Mouse (Mus musculus): ENCODE measurements around the gene Vtcn1. TPM values are rescaled to one million over a fixed set of nuclear protein-coding genes. Genes with fewer than 3 reads are reported as not detected.

The Vtcn1 gene
- polyA plus RNA-seq, 1 experiment from 2014 or later: not detected

DNA sequence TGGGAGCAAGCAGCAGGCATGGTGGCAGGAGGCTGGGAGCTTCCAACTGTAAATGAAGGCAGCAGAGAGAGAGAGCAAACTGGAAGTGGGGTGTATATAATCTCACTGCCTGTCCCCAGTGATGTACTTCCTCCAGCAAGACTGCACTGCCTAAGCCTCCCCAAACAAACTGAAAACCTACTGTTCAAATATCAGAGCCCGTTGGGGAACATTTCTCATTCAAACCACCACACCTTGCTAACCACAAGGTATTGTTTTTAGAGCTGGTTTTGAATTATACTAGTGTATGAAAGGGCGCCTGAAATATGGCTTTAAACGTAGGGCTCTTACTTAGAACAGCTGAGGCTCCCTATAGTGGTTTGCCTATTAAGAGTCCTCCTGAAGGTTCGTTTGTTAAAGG is 6.5 kb upstream of the Vtcn1 start:
- Histone ChIP-seq H3K36me3 (ENCODE audit: inconsistent target) (no peaks in the 10 kb centered on the region), H3K4me3 (ENCODE audit: inconsistent target) (no peak overlapping the region), H3K27ac (no peak overlapping the region), H3K79me2 (ENCODE audit: inconsistent target) (no peaks in the 10 kb centered on the region)
- WGBS (ENCODE audit: missing documents): 53% methylated on average over 4 of the region's 4 CpGs

DNA sequence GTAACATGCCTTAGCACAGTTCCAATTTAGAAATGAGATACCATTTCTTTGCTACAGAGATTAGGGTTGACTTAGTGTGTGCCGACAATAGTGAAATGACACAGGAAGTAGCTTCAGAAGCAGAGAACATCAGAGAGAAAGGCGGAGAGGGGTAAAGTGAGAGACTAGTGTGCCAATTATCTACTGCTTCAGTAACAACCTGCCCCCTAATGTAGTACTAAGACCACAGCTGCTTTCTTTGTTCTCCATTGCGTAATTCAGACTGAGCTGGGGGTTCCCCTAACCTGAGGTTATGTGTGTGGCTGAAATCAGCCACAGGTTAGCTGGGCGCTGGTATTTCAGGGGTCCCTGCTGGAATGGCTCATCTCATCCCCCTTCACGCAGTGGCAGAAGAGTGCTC is 5.7 kb upstream of the Vtcn1 start:
- 51% methylated on average over 5 of the region's 5 CpGs for WGBS (ENCODE audit: missing documents)
- Histone ChIP-seq H3K27ac (no peak overlapping the region), H3K79me2 (ENCODE audit: inconsistent target) (no peaks in the 10 kb centered on the region), H3K4me3 (ENCODE audit: inconsistent target) (no peak overlapping the region), H3K36me3 (ENCODE audit: inconsistent target) (no peaks in the 10 kb centered on the region)

- 54% methylated on average over 2 of the region's 2 CpGs for WGBS (ENCODE audit: missing documents)
- no peak overlapping the region for H3K4me3 ChIP-seq (ENCODE audit: inconsistent target)
- no peak overlapping the region for H3K27ac ChIP-seq
- no peaks in the 10 kb centered on the region for H3K79me2 ChIP-seq (ENCODE audit: inconsistent target)
- no peaks in the 10 kb centered on the region for H3K36me3 ChIP-seq (ENCODE audit: inconsistent target)
Observed at GRCm38 (mm10) chr3:100820852-100821251, 4.4 kb upstream of the Vtcn1 start.

GRCm38 (mm10) chr3:100821276-100821675 is 4.0 kb upstream of the Vtcn1 start:
- 59% methylated on average over 2 of the region's 2 CpGs for WGBS (ENCODE audit: missing documents)
- H3K4me3 ChIP-seq (ENCODE audit: inconsistent target): no peak overlapping the region
- no peaks in the 10 kb centered on the region for H3K79me2 ChIP-seq (ENCODE audit: inconsistent target)
- H3K36me3 ChIP-seq (ENCODE audit: inconsistent target): no peaks in the 10 kb centered on the region
- no peak overlapping the region for H3K27ac ChIP-seq

DNA sequence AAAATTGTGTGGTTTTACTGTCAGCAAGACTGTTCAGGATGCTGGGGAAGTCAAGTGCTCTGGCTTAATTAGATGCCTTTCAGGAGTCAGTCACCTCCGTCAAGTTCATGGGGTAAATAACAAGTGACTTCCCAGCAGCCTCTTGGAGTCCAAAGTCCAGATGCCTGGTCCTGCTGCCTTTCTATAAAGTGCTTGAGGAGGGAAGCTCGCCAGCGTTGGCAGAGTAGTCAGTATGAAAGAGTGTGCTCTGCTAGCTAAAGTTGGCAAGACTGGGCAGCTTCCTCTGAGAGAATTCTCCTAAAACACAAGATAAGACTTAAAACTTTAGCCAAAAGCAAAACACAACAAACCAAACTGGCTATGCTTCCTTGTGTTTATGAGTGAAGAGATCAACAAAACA is 18.5 kb downstream of the Vtcn1 start:
- H3K27ac ChIP-seq: no peak overlapping the region
- WGBS (ENCODE audit: missing documents): 90% methylated on average over 3 of the region's 3 CpGs

DNA sequence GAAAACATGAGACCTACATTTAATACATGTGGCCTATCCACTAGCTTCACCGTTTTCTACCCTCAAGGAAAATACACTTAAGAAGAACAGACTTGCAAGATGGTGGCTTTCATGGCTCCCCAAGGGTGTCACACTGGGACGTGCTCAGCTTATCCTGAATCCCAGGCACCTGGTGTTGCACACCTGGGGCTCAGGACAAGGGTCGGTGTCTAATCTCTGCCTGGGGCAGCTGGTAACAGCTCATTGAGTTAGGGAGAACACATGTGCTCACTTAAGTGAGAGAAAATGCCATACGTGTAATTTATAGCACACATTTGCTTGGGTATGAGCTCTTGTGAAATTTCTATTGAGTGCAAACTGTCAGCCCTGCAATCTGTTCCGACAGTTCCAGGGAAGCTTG is 19.1 kb downstream of the Vtcn1 start:
- no peaks in the 10 kb centered on the region for H3K79me2 ChIP-seq (ENCODE audit: inconsistent target)
- no peaks in the 10 kb centered on the region for H3K36me3 ChIP-seq (ENCODE audit: inconsistent target)
- H3K27ac ChIP-seq: no peak overlapping the region
- no peak overlapping the region for H3K4me3 ChIP-seq (ENCODE audit: inconsistent target)
- WGBS (ENCODE audit: missing documents): 90% methylated on average over 5 of the region's 5 CpGs

More for the DNA sequence above, 18.5 kb downstream of the Vtcn1 start:
- Histone ChIP-seq H3K36me3 (ENCODE audit: inconsistent target) (no peaks in the 10 kb centered on the region), H3K4me3 (ENCODE audit: inconsistent target) (no peak overlapping the region), H3K79me2 (ENCODE audit: inconsistent target) (no peaks in the 10 kb centered on the region)

DNA sequence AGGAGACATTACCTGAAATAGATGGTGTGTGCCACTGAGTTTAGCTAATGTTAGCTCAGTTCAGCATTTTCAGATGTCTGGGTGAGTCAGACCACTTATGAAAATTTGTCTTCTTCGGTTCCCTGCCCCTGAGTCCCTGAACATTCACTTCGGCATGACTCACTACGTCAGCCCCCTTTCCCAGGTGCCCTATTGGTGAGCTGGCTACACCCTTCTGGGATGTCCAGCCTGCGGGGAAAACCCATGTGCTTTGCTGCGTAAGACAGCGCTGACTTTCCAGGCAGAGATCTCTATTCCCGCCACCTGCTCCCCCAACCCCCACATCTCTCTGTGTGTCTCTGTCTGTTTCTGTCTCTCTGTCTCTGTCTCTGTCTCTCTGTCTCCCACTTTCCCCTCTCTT is 23.1 kb downstream of the Vtcn1 start:
- no peak overlapping the region for H3K27ac ChIP-seq
- H3K36me3 ChIP-seq (ENCODE audit: inconsistent target): no peaks in the 10 kb centered on the region
- 96% methylated on average over 7 of the region's 7 CpGs for WGBS (ENCODE audit: missing documents)
- no peak overlapping the region for H3K4me3 ChIP-seq (ENCODE audit: inconsistent target)
- H3K79me2 ChIP-seq (ENCODE audit: inconsistent target): no peaks in the 10 kb centered on the region

- WGBS (ENCODE audit: missing documents): 87% methylated on average over 6 of the region's 6 CpGs
- H3K36me3 ChIP-seq (ENCODE audit: inconsistent target): no peaks in the 10 kb centered on the region
Observed at GRCm38 (mm10) chr3:100850468-100850867, 25.2 kb downstream of the Vtcn1 start.

GRCm38 (mm10) chr3:100856050-100856815 is 31.0 kb downstream of the Vtcn1 start:
- Histone ChIP-seq H3K4me3 (ENCODE audit: inconsistent target) (no peak overlapping the region), H3K27ac (no peak overlapping the region), H3K36me3 (ENCODE audit: inconsistent target) (no peaks in the 10 kb centered on the region), H3K79me2 (ENCODE audit: inconsistent target) (no peaks in the 10 kb centered on the region)
- 89% methylated on average over 9 of the region's 9 CpGs for WGBS (ENCODE audit: missing documents)

More at GRCm38 (mm10) chr3:100850468-100850867, 25.2 kb downstream of the Vtcn1 start:
- H3K27ac ChIP-seq: no peak overlapping the region
- no peak overlapping the region for H3K4me3 ChIP-seq (ENCODE audit: inconsistent target)
- H3K79me2 ChIP-seq (ENCODE audit: inconsistent target): no peaks in the 10 kb centered on the region

DNA sequence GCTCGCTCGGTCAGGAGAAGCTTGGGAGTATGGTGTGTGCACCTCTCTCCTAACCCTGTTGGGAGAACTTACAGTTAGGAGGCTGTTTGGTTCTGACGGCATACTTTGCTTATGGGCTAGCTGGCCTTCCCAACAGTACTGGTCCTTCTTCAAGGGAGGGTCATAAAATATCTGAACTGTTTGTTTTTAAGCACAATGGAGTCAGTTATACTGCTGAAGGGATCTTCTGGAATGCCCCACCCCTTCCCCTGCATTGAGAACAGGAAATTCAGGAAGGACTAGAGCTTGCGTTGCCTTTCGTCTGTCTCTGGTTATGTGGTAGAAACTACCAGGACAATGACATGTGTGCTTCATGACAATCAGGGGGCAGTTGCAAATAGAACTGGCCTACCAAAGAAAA is 31.9 kb downstream of the Vtcn1 start:
- H3K4me3 ChIP-seq (ENCODE audit: inconsistent target): no peak overlapping the region
- 88% methylated on average over 5 of the region's 5 CpGs for WGBS (ENCODE audit: missing documents)
- H3K36me3 ChIP-seq (ENCODE audit: inconsistent target): no peaks in the 10 kb centered on the region
- no peak overlapping the region for H3K27ac ChIP-seq
- no peaks in the 10 kb centered on the region for H3K79me2 ChIP-seq (ENCODE audit: inconsistent target)

- 95% methylated on average over 5 of the region's 5 CpGs for WGBS (ENCODE audit: missing documents)
- Histone ChIP-seq H3K4me3 (ENCODE audit: inconsistent target) (no peak overlapping the region), H3K27ac (no peak overlapping the region), H3K36me3 (ENCODE audit: inconsistent target) (no peaks in the 10 kb centered on the region), H3K79me2 (ENCODE audit: inconsistent target) (no peaks in the 10 kb centered on the region)
Observed at GRCm38 (mm10) chr3:100858334-100859002, 33.2 kb downstream of the Vtcn1 start.

DNA sequence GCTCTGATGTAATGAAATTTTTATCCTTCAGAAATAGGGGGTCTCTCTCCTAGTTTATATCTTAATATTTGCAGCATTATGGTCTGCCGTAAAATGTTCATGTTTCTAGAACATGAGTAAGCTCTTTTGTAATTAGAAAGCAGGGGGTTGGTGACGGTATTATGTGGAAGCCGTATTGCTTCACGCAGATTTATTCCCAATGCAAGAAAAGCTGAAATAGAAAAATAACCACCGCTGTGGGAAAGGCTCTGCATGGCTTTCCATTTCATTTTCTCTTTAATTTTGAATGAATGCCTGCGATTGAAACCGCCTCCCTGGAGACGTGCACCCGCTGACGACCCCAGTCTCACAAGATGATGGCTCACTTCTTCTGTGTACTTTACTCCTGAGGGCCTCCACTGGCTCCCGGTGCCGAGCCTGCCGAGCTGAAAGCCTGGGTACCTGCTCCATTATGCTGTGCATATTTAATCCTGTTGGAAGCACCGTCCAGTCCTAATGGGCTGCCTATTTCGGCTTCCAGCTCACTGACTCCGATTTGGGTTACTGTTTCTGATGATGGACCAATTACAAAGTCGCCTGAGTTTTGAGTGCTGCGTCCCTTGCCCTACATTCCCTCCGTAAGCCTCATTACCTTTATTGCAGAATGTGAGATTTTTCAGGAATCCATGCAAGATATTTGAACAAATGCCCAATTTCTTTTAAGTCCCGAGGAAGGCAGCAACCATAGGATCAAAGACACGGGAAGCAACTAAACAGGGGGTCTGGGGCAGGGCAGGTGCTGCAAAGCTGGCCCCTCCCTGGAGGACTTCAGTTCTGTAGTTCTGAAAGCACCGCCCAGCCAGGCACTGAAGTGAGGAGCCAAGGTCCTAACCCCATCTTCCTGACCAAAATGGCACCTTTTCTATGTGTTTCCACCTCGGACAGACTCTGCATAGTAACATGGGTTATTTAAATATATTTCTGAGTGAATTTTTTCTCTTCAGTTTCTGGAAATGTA is 36.3 kb downstream of the Vtcn1 start:
- Histone ChIP-seq H3K4me3 (ENCODE audit: inconsistent target) (no peak overlapping the region), H3K79me2 (ENCODE audit: inconsistent target) (no peaks in the 10 kb centered on the region), H3K36me3 (ENCODE audit: inconsistent target) (no peaks in the 10 kb centered on the region), H3K27ac (no peak overlapping the region)
- 94% methylated on average over 23 of the region's 23 CpGs for WGBS (ENCODE audit: missing documents)

DNA sequence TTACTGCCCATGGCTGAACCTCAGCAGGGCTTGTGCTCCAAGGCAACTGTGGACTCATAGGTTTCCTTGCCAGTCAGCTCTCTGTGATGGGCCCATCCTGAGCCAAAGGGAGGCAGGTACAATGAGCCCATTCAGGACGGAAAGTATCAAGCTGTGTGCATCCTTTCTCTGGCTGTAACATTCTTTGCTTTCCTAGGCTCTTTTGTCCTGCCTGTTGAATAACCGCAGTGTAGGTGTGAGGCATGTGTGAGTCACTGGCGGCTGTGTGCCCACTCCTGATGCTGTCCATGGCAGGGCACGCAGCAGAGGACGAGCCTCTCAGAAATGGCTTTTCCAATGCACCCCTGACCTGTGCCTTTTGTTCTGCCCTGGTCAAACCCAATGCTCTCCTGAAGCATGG is 41.7 kb downstream of the Vtcn1 start:
- 91% methylated on average over 5 of the region's 5 CpGs for WGBS (ENCODE audit: missing documents)
- Histone ChIP-seq H3K4me3 (ENCODE audit: inconsistent target) (no peak overlapping the region), H3K36me3 (ENCODE audit: inconsistent target) (no peaks in the 10 kb centered on the region), H3K79me2 (ENCODE audit: inconsistent target) (no peaks in the 10 kb centered on the region), H3K27ac (no peak overlapping the region)

DNA sequence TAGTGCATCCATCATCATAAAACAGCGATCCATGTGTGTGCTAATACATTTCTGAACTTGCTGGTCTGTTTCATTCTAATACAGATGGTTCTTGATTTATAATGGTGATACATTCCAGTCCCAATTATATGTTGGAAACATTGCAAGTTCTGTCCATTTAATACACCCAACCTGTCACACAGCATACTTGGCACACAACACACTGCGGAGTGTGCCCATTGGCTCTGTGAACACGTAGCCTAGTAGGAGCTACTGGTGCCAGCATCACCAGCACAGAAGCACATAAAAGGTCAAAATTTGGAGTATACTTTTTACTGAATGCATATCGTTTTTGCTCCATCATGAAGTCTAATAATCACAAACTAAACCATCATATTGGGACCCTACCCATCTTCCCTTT is 51.8 kb downstream of the Vtcn1 start:
- no peak overlapping the region for H3K4me3 ChIP-seq (ENCODE audit: inconsistent target)
- no peaks in the 10 kb centered on the region for H3K36me3 ChIP-seq (ENCODE audit: inconsistent target)
- no peaks in the 10 kb centered on the region for H3K79me2 ChIP-seq (ENCODE audit: inconsistent target)
- H3K27ac ChIP-seq: no peak overlapping the region
- WGBS (ENCODE audit: missing documents): 98% methylated on average over 4 of the region's 4 CpGs
